Mouse (Mus musculus): ENCODE results near the gene Cd248.
A peak's percentile ranks its signal among the peaks of the same experiment; 100 is the strongest.

Cd248 gene

DNA sequence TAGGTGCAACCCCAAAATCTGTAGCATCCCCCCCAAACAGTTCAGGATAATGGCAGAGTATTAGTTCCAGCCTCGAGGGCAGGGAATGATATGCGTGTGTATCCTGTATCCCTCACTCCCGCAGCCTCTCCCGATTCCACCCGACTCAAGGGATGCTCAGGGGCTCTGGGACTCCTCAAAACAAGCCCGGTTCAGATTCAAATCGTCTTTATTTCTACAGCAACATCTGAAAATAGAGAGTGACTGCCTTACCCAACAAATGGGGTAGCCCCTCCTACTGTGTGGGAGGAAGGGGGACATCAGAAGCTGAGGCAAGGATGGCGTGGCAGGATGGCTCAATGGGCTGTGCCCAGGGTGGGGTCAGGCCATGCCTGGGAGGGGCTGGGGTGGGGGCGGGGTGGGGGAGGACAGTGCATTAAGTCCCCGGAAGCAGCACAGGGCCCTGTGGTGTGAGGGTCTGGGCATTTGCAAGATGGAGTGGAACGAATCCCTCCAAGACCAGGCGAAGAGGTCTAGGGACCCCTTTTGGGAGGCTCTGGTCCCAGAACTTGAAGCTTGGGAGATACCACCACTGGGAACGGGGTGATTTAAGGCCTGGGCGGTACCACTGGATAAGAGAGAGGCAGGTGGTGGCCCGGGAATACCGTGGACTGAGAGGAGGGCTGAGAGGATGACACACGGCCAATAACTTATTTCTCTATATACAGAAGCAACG, 39.8 kb downstream of the Cd248 start:
- no peak for DNase-seq (ENCODE audit: low spot score)

DNA sequence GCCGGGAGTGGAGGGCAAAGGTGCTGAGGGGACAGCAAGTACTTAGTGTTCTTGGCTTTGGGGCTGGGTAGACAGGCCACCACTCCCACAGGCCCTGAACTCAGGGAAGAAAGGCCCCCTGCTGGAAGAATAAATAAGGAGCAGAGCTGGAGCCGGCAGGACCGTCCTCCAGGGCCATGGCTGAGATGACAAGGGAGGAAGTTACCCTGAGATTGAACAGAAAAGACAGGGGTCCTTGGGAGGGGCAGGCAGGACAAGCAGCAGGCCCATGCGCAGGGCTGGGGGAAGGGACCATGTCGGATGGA, 40.3 kb downstream of the Cd248 start:
- DNase-seq (ENCODE audit: low spot score) = peak; percentile 83

- no peak for DNase-seq (ENCODE audit: low spot score)
Observed at GRCm38 (mm10) chr19:5108702-5109101, 40.8 kb downstream of the Cd248 start.

DNA sequence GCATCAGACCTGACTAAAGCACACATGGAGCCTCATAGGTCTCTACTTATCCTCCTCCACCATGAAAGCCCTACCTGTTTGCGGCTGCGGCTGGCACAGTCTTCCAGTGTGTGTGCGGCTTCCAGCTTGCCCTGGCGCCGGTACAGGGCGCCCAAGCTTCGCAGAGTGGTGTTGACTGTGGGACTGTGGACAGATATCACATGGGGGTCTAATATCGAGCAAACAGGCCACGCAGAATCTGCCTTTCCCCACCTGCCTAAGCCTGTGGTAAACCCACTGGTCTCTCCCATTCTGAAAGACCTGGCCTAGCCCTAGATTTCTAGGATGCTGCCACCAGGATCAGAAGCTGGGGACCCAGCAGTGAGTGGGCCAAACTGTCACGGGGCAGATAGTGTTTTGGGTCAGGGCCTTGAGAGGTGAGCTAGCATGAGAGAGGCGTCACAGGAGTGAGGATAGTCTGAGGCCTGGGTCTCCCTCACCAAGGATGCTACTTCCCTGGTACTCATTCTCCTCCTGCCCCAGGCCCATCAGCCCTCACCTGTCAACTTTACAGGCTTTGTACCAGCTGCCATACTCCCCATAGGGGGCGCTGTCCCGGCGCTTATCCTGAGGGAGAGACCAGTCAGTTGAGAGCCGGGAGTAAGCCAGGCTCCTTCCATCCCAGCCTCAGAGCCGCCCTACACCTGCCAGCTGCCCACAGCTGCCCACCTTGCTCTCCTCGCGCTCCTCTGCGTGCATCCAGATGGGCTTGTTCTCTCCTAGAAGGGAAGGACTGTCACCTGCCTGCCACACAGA, 42.0 kb downstream of the Cd248 start:
- DNase-seq (ENCODE audit: low spot score) = no peak

GRCm38 (mm10) chr19:5113783-5114182, 45.9 kb downstream of the Cd248 start:
- no peak for DNase-seq (ENCODE audit: low spot score)

GRCm38 (mm10) chr19:5117494-5118383, 49.9 kb downstream of the Cd248 start:
- peak; percentile 87 for DNase-seq (ENCODE audit: low spot score)

GRCm38 (mm10) chr19:5118384-5118698, 50.5 kb downstream of the Cd248 start, which contains the start of gene Klc2:
Klc2 (minus strand) TSS chr19:5118560.
- no peak for DNase-seq (ENCODE audit: low spot score)
